Mouse (Mus musculus): ENCODE measurements around the gene Rlbp1. TPM values are rescaled to one million over a fixed set of nuclear protein-coding genes. Genes with fewer than 3 reads are reported as not detected.

Rlbp1 gene
- polyA plus RNA-seq, 2 experiments, result 1.7 to 4.7 TPM

DNA sequence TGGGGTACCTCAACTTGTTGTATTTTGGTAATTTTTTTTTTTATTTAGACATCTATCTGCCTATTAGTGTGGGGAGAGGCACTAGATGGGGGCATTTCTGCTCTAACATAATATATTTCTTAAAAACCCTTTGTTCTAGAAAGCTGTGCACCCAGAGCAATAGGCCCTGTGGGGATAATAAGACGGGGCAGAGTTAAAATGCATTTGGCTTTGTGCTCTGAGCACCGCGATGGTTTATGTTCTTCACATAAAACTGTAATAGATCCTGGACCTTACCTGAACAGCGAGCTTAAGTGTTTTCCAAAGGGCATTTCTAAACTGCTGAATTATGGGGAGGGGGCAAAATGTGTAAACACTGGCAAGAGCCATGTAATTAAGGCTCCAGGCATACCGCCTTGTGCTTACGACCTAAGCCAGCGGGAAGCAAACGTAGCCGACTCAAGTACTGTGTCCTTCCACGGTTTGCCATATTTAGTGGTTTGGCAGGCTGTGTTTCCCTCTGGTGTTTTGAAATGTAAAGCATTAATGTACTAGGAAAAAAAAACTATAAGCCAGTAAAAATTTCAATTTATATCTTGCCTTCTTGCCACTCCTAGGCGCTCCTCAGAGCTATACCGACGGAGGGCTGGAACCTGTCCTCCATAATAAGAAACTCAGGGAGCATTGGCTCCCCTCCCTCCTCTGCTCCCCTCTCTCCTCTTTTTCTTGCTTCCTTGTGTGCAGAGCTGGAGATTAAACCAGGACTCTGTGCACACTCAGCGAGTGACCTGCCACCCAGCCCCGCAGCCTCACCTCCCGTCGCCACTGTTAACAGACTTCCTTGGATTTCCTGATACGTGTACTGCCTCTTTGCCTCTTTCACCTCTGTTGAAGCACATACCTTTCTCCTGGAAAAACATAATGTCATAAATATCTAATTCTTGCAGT, 27.9 kb upstream of the Rlbp1 start:
- peak overlapping the region; percentile 32 for H3K4me2 ChIP-seq (replicated peaks; ENCODE audit: low read depth, low read length, severe bottlenecking)
- H3K9me3 ChIP-seq (ENCODE audit: control insufficient read depth, low read length), result no peaks in the 10 kb centered on the region
- no peaks in the 10 kb centered on the region for H3K36me3 ChIP-seq (ENCODE audit: control insufficient read depth, insufficient read depth, low read length)
- H3K27me3 ChIP-seq (ENCODE audit: control insufficient read depth, insufficient read depth, low read length), result no peaks in the 10 kb centered on the region
- ATAC-seq (ENCODE audit: low FRiP score, low read depth) (peak; percentile 53), DNase-seq (ENCODE audit: low spot score) (peak; percentile 13)
- TF ChIP-seq POLR2A (IDR thresholded peaks at IDR 0.05; ENCODE audit: borderline replicate concordance, extremely low read depth, insufficient read depth, insufficient read length), result no peak
- H3K27ac ChIP-seq (replicated peaks; ENCODE audit: low read depth, low read length), result peak overlapping the region; percentile 27
- WGBS, result 24% methylated on average over 18 of the region's 18 CpGs
- no peak overlapping the region for H3K9ac ChIP-seq (ENCODE audit: low read depth, low read length, severe bottlenecking)
- H3K4me1 ChIP-seq (ENCODE audit: control insufficient read depth, insufficient read depth, low read length), result no peaks in the 10 kb centered on the region
- no peak overlapping the region for H3K4me3 ChIP-seq (replicated peaks; ENCODE audit: low read length)

DNA sequence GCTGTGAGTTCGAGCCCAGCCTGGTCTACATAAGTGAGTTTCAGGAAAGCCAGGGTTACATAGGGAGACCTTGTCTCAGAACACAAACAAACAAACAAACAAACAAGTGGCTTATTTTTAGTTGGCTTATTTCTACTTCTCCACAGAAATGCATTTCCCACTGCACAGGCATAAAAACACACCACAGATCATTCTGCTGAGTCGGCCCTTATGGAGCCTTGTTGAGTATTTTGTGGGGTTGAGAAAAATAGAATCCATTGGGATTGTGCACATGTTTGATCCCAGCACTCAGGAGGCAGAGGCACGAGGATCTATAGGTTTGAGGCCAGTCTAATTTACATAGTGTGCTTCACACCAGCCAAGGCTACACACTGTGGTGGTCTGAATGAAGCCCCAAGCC, 13.4 kb upstream of the Rlbp1 start:
- no peaks in the 10 kb centered on the region for H3K9me3 ChIP-seq (ENCODE audit: control insufficient read depth, low read length)
- H3K36me3 ChIP-seq (ENCODE audit: control insufficient read depth, insufficient read depth, low read length), result no peaks in the 10 kb centered on the region
- no peak overlapping the region for H3K4me2 ChIP-seq (replicated peaks; ENCODE audit: low read depth, low read length, severe bottlenecking)
- H3K27ac ChIP-seq (replicated peaks; ENCODE audit: low read depth, low read length), result no peak overlapping the region
- H3K9ac ChIP-seq (ENCODE audit: low read depth, low read length, severe bottlenecking), result no peak overlapping the region
- no peak for DNase-seq (ENCODE audit: low spot score)
- no peaks in the 10 kb centered on the region for H3K27me3 ChIP-seq (ENCODE audit: control insufficient read depth, insufficient read depth, low read length)
- no peak overlapping the region for H3K4me3 ChIP-seq (replicated peaks; ENCODE audit: low read length)
- no peak for ATAC-seq (ENCODE audit: low FRiP score, low read depth)
- no peak for TF ChIP-seq POLR2A (IDR thresholded peaks at IDR 0.05; ENCODE audit: borderline replicate concordance, extremely low read depth, insufficient read depth, insufficient read length)
- 87% methylated on average over 3 of the region's 3 CpGs for WGBS
- H3K4me1 ChIP-seq (ENCODE audit: control insufficient read depth, insufficient read depth, low read length), result no peaks in the 10 kb centered on the region

DNA sequence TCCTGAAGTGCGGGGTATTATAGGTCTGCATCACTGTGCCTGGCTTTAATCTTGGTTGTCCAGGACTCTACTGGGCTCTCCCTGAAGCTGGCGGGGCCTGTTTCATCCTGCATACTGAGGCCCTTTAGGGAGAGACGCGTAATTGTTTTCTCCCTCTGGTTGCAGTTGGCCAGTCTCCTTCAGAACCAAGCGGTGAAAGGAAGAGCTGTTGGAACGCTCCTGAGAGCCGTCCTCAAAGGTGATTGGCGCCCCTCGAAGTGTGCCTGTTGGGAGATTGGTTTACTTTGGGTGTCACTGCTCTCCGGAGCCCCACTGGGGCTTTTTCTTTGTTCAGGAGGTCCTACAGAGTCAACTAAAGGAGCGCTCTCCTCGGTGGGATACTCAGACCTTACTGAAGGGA, 12.1 kb upstream of the Rlbp1 start:
- no peak for TF ChIP-seq POLR2A (IDR thresholded peaks at IDR 0.05; ENCODE audit: borderline replicate concordance, extremely low read depth, insufficient read depth, insufficient read length)
- Histone ChIP-seq H3K4me2 (replicated peaks; ENCODE audit: low read depth, low read length, severe bottlenecking) (no peak overlapping the region), H3K27ac (replicated peaks; ENCODE audit: low read depth, low read length) (no peak overlapping the region), H3K9me3 (ENCODE audit: control insufficient read depth, low read length) (no peaks in the 10 kb centered on the region), H3K36me3 (ENCODE audit: control insufficient read depth, insufficient read depth, low read length) (no peaks in the 10 kb centered on the region), H3K4me3 (replicated peaks; ENCODE audit: low read length) (no peak overlapping the region), H3K4me1 (ENCODE audit: control insufficient read depth, insufficient read depth, low read length) (no peaks in the 10 kb centered on the region), H3K27me3 (ENCODE audit: control insufficient read depth, insufficient read depth, low read length) (no peaks in the 10 kb centered on the region), H3K9ac (ENCODE audit: low read depth, low read length, severe bottlenecking) (no peak overlapping the region)
- ATAC-seq (ENCODE audit: low FRiP score, low read depth), result no peak
- WGBS, result 83% methylated on average over 12 of the region's 12 CpGs
- DNase-seq (ENCODE audit: low spot score), result no peak

DNA sequence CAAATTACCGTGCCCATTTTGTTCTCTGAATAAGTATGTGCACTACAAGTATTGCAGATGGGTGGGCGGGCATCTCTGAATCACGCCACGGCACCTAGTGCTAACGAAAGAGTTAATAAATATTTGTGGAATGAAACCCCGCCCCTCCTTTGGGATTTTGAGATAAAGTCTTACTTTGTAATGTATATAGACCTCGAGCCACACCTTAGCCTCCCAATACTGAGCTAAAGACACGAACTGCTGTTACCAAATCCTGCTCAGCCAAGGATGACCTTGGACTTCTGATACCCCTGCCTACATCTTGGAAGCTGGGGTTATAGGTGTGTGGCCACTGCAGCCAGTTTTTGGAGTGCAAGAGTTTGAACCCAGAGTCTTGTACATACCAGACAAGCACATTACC, 11.6 kb upstream of the Rlbp1 start:
- Histone ChIP-seq H3K4me3 (replicated peaks; ENCODE audit: low read length) (no peak overlapping the region), H3K4me1 (ENCODE audit: control insufficient read depth, insufficient read depth, low read length) (no peaks in the 10 kb centered on the region), H3K27me3 (ENCODE audit: control insufficient read depth, insufficient read depth, low read length) (no peaks in the 10 kb centered on the region), H3K36me3 (ENCODE audit: control insufficient read depth, insufficient read depth, low read length) (no peaks in the 10 kb centered on the region), H3K9ac (ENCODE audit: low read depth, low read length, severe bottlenecking) (no peak overlapping the region), H3K9me3 (ENCODE audit: control insufficient read depth, low read length) (no peaks in the 10 kb centered on the region), H3K27ac (replicated peaks; ENCODE audit: low read depth, low read length) (no peak overlapping the region), H3K4me2 (replicated peaks; ENCODE audit: low read depth, low read length, severe bottlenecking) (no peak overlapping the region)
- ATAC-seq (ENCODE audit: low FRiP score, low read depth) (no peak), DNase-seq (ENCODE audit: low spot score) (no peak)
- WGBS, result 83% methylated on average over 8 of the region's 8 CpGs
- TF ChIP-seq POLR2A (IDR thresholded peaks at IDR 0.05; ENCODE audit: borderline replicate concordance, extremely low read depth, insufficient read depth, insufficient read length), result no peak

DNA sequence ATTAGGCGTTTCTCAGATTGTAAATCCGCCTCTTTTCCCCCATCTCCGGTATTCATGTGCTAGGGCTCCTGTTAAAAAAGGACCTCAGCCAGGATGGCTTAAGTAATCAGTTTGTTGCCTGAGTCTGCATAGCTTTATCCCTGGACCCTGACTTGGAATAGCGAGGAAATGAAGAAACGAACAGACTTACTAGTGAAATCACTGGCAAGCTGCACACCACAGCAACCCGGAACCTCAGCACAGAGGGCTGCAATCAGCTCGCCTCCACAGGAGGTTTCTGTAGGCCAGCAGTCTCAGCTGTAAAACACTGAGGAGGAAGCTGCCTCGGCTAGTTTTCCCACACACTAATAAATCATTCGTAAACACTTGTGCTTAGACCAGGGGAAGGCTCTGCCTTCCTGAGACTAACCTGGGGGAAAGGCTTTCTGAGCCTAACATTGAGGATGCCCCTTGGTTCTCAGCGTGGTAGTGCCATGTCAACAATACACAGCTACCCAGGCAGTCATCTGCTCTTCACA, 10.7 kb upstream of the Rlbp1 start:
- no peak for TF ChIP-seq POLR2A (IDR thresholded peaks at IDR 0.05; ENCODE audit: borderline replicate concordance, extremely low read depth, insufficient read depth, insufficient read length)
- H3K9me3 ChIP-seq (ENCODE audit: control insufficient read depth, low read length), result no peaks in the 10 kb centered on the region
- H3K36me3 ChIP-seq (ENCODE audit: control insufficient read depth, insufficient read depth, low read length), result no peaks in the 10 kb centered on the region
- DNase-seq (ENCODE audit: low spot score), result no peak
- peaks cover 6% of the 10 kb centered on the region; the same call in 1 of the 2 replicates for H3K4me1 ChIP-seq (ENCODE audit: control insufficient read depth, insufficient read depth, low read length)
- H3K4me2 ChIP-seq (replicated peaks; ENCODE audit: low read depth, low read length, severe bottlenecking), result no peak overlapping the region
- H3K27ac ChIP-seq (replicated peaks; ENCODE audit: low read depth, low read length), result no peak overlapping the region
- peak overlapping the region; percentile 17; the same call in 1 of the 2 replicates for H3K9ac ChIP-seq (ENCODE audit: low read depth, low read length, severe bottlenecking)
- no peak for ATAC-seq (ENCODE audit: low FRiP score, low read depth)
- H3K4me3 ChIP-seq (replicated peaks; ENCODE audit: low read length), result no peak overlapping the region
- no peaks in the 10 kb centered on the region for H3K27me3 ChIP-seq (ENCODE audit: control insufficient read depth, insufficient read depth, low read length)
- WGBS, result 35% methylated on average over 10 of the region's 10 CpGs
